Mouse (Mus musculus): Measurements from ENCODE around the gene Magi3. TPM values are rescaled to one million over a fixed set of nuclear protein-coding genes. Genes with fewer than 3 reads are reported as not detected.
A peak's percentile ranks its signal among the peaks of the same experiment; 100 is the strongest.

Gene Magi3
- polyA plus RNA-seq, 1 experiment, result 9.1 TPM

- no peaks in the 10 kb centered on the region for H3K4me1 ChIP-seq (ENCODE audit: control insufficient read depth, insufficient read depth, low read length)
- H3K27me3 ChIP-seq (ENCODE audit: control insufficient read depth, insufficient read depth, low read length, poor library complexity, severe bottlenecking), result no peaks in the 10 kb centered on the region
- no peak overlapping the region for H3K27ac ChIP-seq (ENCODE audit: insufficient read depth, low read length)
- H3K9me3 ChIP-seq (replicated peaks; ENCODE audit: control insufficient read depth, insufficient read depth, low read length, poor library complexity, severe bottlenecking), result no peaks in the 10 kb centered on the region
- no peaks in the 10 kb centered on the region for H3K36me3 ChIP-seq (ENCODE audit: control insufficient read depth, insufficient read depth, low read length, poor library complexity, severe bottlenecking)
- TF ChIP-seq CTCF (IDR thresholded peaks at IDR 0.05; ENCODE audit: low read depth, low read length) (no peak), POLR2A (IDR thresholded peaks at IDR 0.05; ENCODE audit: insufficient read depth, low read length) (no peak), EP300 (IDR thresholded peaks at IDR 0.05; ENCODE audit: insufficient read depth, low read depth, low read length) (no peak)
- H3K9ac ChIP-seq (ENCODE audit: low read depth, poor library complexity, severe bottlenecking), result no peak overlapping the region
- no peak overlapping the region for H3K4me3 ChIP-seq (ENCODE audit: low read depth, low read length)
These were observed 17.8 kb upstream of the Magi3 start for GRCm38 (mm10) chr3:104237846-104238440.

- H3K9me3 ChIP-seq (replicated peaks; ENCODE audit: control insufficient read depth, insufficient read depth, low read length, poor library complexity, severe bottlenecking), result no peaks in the 10 kb centered on the region
- no peaks in the 10 kb centered on the region for H3K4me1 ChIP-seq (ENCODE audit: control insufficient read depth, insufficient read depth, low read length)
- no peaks in the 10 kb centered on the region for H3K36me3 ChIP-seq (ENCODE audit: control insufficient read depth, insufficient read depth, low read length, poor library complexity, severe bottlenecking)
- H3K27ac ChIP-seq (ENCODE audit: insufficient read depth, low read length), result no peak overlapping the region
- no peaks in the 10 kb centered on the region for H3K27me3 ChIP-seq (ENCODE audit: control insufficient read depth, insufficient read depth, low read length, poor library complexity, severe bottlenecking)
- TF ChIP-seq CTCF (IDR thresholded peaks at IDR 0.05; ENCODE audit: low read depth, low read length) (no peak), POLR2A (IDR thresholded peaks at IDR 0.05; ENCODE audit: insufficient read depth, low read length) (no peak), EP300 (IDR thresholded peaks at IDR 0.05; ENCODE audit: insufficient read depth, low read depth, low read length) (no peak)
- H3K9ac ChIP-seq (ENCODE audit: low read depth, poor library complexity, severe bottlenecking), result no peak overlapping the region
- no peak overlapping the region for H3K4me3 ChIP-seq (ENCODE audit: low read depth, low read length)
These were observed 15.9 kb upstream of the Magi3 start for GRCm38 (mm10) chr3:104236029-104236428.

- TF ChIP-seq POLR2A (IDR thresholded peaks at IDR 0.05; ENCODE audit: insufficient read depth, low read length), result no peak
- TF ChIP-seq EP300 (IDR thresholded peaks at IDR 0.05; ENCODE audit: insufficient read depth, low read depth, low read length), result no peak
- no peak for TF ChIP-seq CTCF (IDR thresholded peaks at IDR 0.05; ENCODE audit: low read depth, low read length)
- H3K27ac ChIP-seq (ENCODE audit: insufficient read depth, low read length), result no peak overlapping the region
- H3K27me3 ChIP-seq (ENCODE audit: control insufficient read depth, insufficient read depth, low read length, poor library complexity, severe bottlenecking), result no peaks in the 10 kb centered on the region
- no peaks in the 10 kb centered on the region for H3K4me1 ChIP-seq (ENCODE audit: control insufficient read depth, insufficient read depth, low read length)
- H3K9ac ChIP-seq (ENCODE audit: low read depth, poor library complexity, severe bottlenecking), result no peak overlapping the region
- no peak overlapping the region for H3K4me3 ChIP-seq (ENCODE audit: low read depth, low read length)
- H3K36me3 ChIP-seq (ENCODE audit: control insufficient read depth, insufficient read depth, low read length, poor library complexity, severe bottlenecking), result no peaks in the 10 kb centered on the region
- no peaks in the 10 kb centered on the region for H3K9me3 ChIP-seq (replicated peaks; ENCODE audit: control insufficient read depth, insufficient read depth, low read length, poor library complexity, severe bottlenecking)
These were observed 14.9 kb upstream of the Magi3 start for GRCm38 (mm10) chr3:104235099-104235498.

GRCm38 (mm10) chr3:104233366-104234312 lies 13.5 kb upstream of the Magi3 start:
- Histone ChIP-seq H3K27ac (ENCODE audit: insufficient read depth, low read length) (no peak overlapping the region), H3K9me3 (replicated peaks; ENCODE audit: control insufficient read depth, insufficient read depth, low read length, poor library complexity, severe bottlenecking) (no peaks in the 10 kb centered on the region)

GRCm38 (mm10) chr3:104227438-104228111 lies 7.4 kb upstream of the Magi3 start:
- no peak for TF ChIP-seq CTCF (IDR thresholded peaks at IDR 0.05; ENCODE audit: low read depth, low read length)
- no peak for TF ChIP-seq POLR2A (IDR thresholded peaks at IDR 0.05; ENCODE audit: insufficient read depth, low read length)
- TF ChIP-seq EP300 (IDR thresholded peaks at IDR 0.05; ENCODE audit: insufficient read depth, low read depth, low read length), result peak; percentile 65; the same call in 1 of the 2 replicates
- H3K36me3 ChIP-seq (ENCODE audit: control insufficient read depth, insufficient read depth, low read length, poor library complexity, severe bottlenecking), result no peaks in the 10 kb centered on the region
- no peak overlapping the region for H3K9ac ChIP-seq (ENCODE audit: low read depth, poor library complexity, severe bottlenecking)
- H3K4me1 ChIP-seq (ENCODE audit: control insufficient read depth, insufficient read depth, low read length), result no peaks in the 10 kb centered on the region
- no peaks in the 10 kb centered on the region for H3K27me3 ChIP-seq (ENCODE audit: control insufficient read depth, insufficient read depth, low read length, poor library complexity, severe bottlenecking)
- peak overlapping the region; percentile 41; the same call in 1 of the 2 replicates for H3K27ac ChIP-seq (ENCODE audit: insufficient read depth, low read length)
- no peak overlapping the region for H3K4me3 ChIP-seq (ENCODE audit: low read depth, low read length)
- no peaks in the 10 kb centered on the region for H3K9me3 ChIP-seq (replicated peaks; ENCODE audit: control insufficient read depth, insufficient read depth, low read length, poor library complexity, severe bottlenecking)

More at GRCm38 (mm10) chr3:104233366-104234312, 13.5 kb upstream of the Magi3 start:
- Histone ChIP-seq H3K27me3 (ENCODE audit: control insufficient read depth, insufficient read depth, low read length, poor library complexity, severe bottlenecking) (no peaks in the 10 kb centered on the region), H3K4me3 (ENCODE audit: low read depth, low read length) (no peak overlapping the region), H3K9ac (ENCODE audit: low read depth, poor library complexity, severe bottlenecking) (no peak overlapping the region), H3K4me1 (ENCODE audit: control insufficient read depth, insufficient read depth, low read length) (no peaks in the 10 kb centered on the region), H3K36me3 (ENCODE audit: control insufficient read depth, insufficient read depth, low read length, poor library complexity, severe bottlenecking) (no peaks in the 10 kb centered on the region)
- TF ChIP-seq EP300 (IDR thresholded peaks at IDR 0.05; ENCODE audit: insufficient read depth, low read depth, low read length) (no peak), POLR2A (IDR thresholded peaks at IDR 0.05; ENCODE audit: insufficient read depth, low read length) (no peak), CTCF (IDR thresholded peaks at IDR 0.05; ENCODE audit: low read depth, low read length) (no peak)

All from ES-Bruce4 (cell line).